Mouse (Mus musculus) layer of hippocampus, postnatal 36 days (tissue): ENCODE data around the gene Parp12. TPM values are rescaled to one million over a fixed set of nuclear protein-coding genes. Genes with fewer than 3 reads are reported as not detected.

Source experiments
- DNase-seq, 2 experiments: peaks; one replicate each; pipeline ENCODE4 v3.0.0; 2022
- total RNA-seq, 2 experiments: library from RNA; stranded (reverse); gene quantifications; 2 replicates each; pipeline ENCODE4 v1.2.3; 2021

Parp12 gene
- total RNA-seq, 2 experiments from 2014 or later: 5.7 to 6.3 TPM

DNA sequence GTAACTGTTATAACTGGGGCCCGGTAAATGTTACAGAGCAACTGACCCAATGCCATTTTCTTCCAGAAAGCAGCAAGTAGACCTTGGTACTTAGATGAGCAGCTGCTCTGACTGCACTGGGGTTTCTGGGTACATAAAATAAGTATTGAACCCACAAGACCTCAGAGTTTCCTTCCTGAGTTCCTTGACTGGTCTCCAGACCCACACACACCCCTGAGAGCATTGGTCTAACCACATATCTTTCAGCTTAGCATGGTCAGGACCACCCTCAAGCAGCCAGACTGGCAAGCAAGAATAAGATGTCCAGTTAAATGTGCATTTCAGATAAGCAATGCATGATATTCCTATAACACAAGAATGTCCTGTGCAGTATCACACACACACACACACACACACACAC, 61.0 kb downstream of the Parp12 start:
- no peak for DNase-seq

- no peak for DNase-seq
These were observed 62.3 kb downstream of the Parp12 start for GRCm38 (mm10) chr6:39055831-39056261.

DNA sequence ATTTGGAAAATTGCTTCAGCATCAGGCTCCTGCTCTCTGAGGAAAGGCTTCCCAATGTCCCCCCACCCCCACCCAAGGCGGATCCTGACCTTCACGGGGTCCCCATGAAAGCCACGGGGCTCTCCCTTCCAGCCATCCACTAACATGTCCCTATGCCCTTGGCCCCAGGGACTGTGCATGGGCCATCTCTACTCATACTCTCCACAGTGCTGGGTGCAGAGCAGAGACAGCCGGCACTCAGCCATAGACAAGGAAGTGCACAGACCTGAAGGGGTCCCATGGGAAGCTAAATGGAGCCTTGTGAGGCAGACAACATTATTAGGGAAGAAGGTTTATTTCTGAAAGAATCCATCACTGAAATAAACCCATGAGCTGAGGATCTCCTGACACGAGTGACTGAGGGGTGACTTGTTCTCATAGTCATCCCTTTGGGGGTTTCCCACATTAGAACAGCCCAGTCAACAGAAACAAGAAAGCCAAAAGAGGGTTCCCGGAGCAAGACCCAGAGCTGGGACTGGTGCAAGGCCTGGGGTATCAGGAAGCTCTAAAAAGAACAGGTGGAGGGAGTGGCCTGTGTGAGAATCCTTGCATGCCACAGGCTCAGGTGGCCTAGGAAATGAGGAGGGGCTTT, 63.2 kb downstream of the Parp12 start:
- DNase-seq: no peak

- no peak for DNase-seq
These were observed 63.8 kb downstream of the Parp12 start for GRCm38 (mm10) chr6:39054206-39054864.

DNA sequence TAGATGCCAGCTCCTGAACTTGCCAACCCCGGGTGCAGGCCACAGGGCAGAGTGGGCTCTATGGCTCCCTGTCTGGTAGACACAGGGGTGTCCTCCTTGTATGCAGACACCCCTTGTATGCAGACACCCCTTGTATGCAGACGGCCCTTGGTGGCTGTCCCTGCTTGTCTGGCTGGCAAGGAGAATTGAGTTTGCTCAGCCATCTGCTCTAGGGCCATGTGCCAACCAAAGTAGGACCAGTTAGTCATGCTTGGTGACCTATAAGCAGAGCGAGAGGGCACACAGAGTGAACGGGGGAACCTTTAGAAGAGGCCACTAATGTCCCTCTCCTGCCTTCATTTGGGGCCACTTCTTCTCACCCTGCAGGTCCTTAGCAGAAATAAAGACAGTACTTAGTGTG, 65.5 kb downstream of the Parp12 start:
- no peak for DNase-seq

GRCm38 (mm10) chr6:39051799-39052556, 66.2 kb downstream of the Parp12 start:
- DNase-seq: no peak

DNA sequence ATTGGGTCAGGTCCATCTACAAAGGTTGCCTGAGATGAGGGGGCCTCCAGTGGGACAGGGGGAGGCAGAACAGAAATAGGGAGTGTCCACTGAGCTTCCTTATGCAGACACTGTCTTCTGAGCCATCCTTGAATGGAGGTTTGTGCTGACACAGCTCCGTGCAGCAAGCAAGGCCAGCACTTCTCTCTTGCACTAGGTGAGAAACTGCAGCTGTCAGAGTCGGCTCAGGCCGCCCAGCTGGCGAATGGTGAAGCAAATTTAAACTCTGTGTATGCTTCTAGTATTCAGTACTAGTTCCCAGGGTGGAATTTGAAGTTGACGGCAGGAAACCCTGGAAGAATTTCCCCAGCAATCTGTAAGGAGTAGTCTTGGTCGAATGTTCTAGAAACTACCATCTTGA, 67.3 kb downstream of the Parp12 start:
- no peak for DNase-seq

DNA sequence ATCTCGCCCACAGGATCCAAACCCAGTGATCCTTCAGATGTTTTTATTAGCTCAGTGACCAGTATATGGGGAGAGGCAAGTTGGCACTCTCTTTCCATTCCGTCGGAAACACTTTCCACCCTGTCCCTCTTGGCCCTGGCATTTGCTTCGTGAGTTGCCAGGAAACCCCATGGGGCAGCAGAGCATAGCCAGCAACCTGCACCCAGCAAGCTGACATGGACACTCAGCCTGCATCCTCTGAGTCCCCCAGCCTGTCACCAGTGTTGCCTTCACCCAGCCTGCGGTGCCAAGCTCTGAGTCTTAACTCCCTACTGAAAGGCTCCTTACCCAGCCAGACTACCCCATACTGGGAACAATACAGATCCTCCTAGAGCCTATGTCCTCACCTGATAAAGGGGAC, 69.0 kb downstream of the Parp12 start:
- DNase-seq: no peak

DNA sequence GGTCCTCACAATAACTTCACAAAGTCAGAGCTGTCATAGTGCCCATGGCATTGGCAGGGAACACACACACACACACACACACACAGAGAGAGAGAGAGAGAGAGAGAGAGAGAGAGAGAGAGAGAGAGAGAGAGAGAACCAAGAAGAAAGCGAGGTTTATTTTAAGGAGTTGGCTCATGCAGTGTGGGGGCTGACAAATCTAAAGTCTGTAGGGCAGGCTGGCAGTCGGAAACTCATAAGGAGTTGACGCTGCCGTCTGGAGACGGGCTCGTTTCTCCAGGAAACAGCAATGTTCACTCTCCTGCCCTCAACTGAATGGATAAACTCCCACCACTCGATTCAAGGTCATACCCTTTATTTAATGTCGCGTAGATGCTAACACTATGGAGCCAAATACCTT, 77.7 kb downstream of the Parp12 start:
- DNase-seq: no peak

Other genes with a start within 250 kb of the Parp12 start
- 1 to 10 TPM; 2.1 to 2.3 TPM for gene Tbxas1, start 242.9 kb downstream of the Parp12 start, total RNA-seq
- 10 to 100 TPM; 52.7 to 64.1 TPM for gene Hipk2, start 242.2 kb downstream of the Parp12 start, total RNA-seq
- 10 to 100 TPM; 57.2 to 64.2 TPM for gene Kdm7a, start 88.4 kb upstream of the Parp12 start, total RNA-seq